Comparison of ENCODE assay signal across 12 mouse cellular contexts in the genomic region with DNA sequence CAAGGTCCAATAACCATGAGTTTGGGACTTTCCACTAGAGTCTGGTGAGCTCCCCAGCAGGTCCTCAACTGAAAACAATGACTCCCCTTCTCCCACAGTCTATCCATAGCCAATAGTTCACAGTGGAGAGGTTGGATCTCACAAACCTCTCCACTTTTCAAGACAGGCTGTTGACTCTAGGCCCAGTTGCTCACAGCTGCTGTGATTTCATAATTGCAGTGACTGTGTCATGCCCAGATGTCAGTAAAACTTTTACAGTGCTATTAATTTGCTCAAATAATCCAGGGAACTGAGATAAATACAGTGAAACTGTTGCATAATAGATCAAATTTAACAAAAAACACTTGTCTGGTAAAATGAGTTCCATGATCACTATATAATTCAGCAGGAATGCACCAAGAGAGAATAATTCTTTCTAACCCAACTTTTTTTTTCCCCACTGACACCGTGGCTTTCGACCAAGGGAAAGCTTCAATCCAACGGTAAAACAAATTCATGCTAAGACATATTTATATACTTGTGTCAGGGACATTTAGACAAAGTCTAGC. TPM values are rescaled to one million over a fixed set of nuclear protein-coding genes. Genes with fewer than 3 reads are reported as not detected.
DNase-seq lines count a peak whose midpoint lies in the region; ATAC-seq and TF ChIP-seq lines count a peak whose summit lies in the region.
"Had no signal": no experiment of that assay in that cellular context is flagged by ENCODE, and none has a peak within 500 bp of the region (broad histone marks: within the 10 kb centered on the region; RNA-seq: fewer than 3 reads in every experiment).

No protein-coding gene starts in this region.

- no peak for TF ChIP-seq CTCF in heart, adult 2 months (IDR thresholded peaks at IDR 0.05)

- TF ChIP-seq EP300 in heart, adult 2 months (IDR thresholded peaks at IDR 0.05; ENCODE audit: insufficient read depth, low read depth, low read length) = no peak

- TF ChIP-seq POLR2A in heart, adult 2 months (IDR thresholded peaks at IDR 0.05; ENCODE audit: insufficient read depth, low read depth, low read length) = no peak

- H3K4me1 ChIP-seq in heart, adult 2 months (ENCODE audit: control insufficient read depth, insufficient read depth, low read length) = peaks cover 8% of the 10 kb centered on the region
- peaks cover 17% of the 10 kb centered on the region for H3K4me1 ChIP-seq in heart, embryonic 12.5 days (replicated peaks)
- peaks cover 15% of the 10 kb centered on the region for H3K4me1 ChIP-seq in embryonic facial prominence, embryonic 15.5 days
- H3K4me1 ChIP-seq in heart, embryonic 13.5 days = peaks cover 17% of the 10 kb centered on the region
- H3K4me1 ChIP-seq in lung, embryonic 16.5 days (replicated peaks; ENCODE audit: control insufficient read depth, insufficient read depth, low read length) = peaks cover 22% of the 10 kb centered on the region
- H3K4me1 ChIP-seq in midbrain, embryonic 15.5 days = no peaks in the 10 kb centered on the region
- H3K4me1 ChIP-seq: forebrain, embryonic 13.5 days had no signal

- no peak overlapping the region for H3K27ac ChIP-seq in heart, adult 2 months
- no peak overlapping the region for H3K27ac ChIP-seq in heart, embryonic 12.5 days (ENCODE audit: poor library complexity, severe bottlenecking)
- H3K27ac ChIP-seq in embryonic facial prominence, embryonic 15.5 days (replicated peaks) = 0 out of 2 replicates have a peak overlapping the region, but pooled peaks have one; percentile 6
- H3K27ac ChIP-seq in heart, embryonic 13.5 days (replicated peaks) = 0 out of 2 replicates have a peak overlapping the region, but pooled peaks have one; percentile 20
- H3K27ac ChIP-seq in lung, embryonic 16.5 days (ENCODE audit: low read length) = peak overlapping the region; percentile 39; the same call in 1 of the 2 replicates
- H3K27ac ChIP-seq in midbrain, embryonic 15.5 days = no peak overlapping the region
- H3K27ac ChIP-seq: forebrain, embryonic 13.5 days; macrophage had no signal

- H3K9me3 ChIP-seq in heart, embryonic 12.5 days (replicated peaks) = no peaks in the 10 kb centered on the region
- no peaks in the 10 kb centered on the region for H3K9me3 ChIP-seq in embryonic facial prominence, embryonic 15.5 days (replicated peaks)
- H3K9me3 ChIP-seq in heart, embryonic 13.5 days = no peaks in the 10 kb centered on the region
- no peaks in the 10 kb centered on the region for H3K9me3 ChIP-seq in lung, embryonic 16.5 days (ENCODE audit: control insufficient read depth, low read length)
- H3K9me3 ChIP-seq in midbrain, embryonic 15.5 days = no peaks in the 10 kb centered on the region
- H3K9me3 ChIP-seq: forebrain, embryonic 13.5 days had no signal

- H3K36me3 ChIP-seq in heart, adult 2 months (ENCODE audit: control insufficient read depth, insufficient read depth, low read length) = peaks cover 2% of the 10 kb centered on the region; the same call in 1 of the 2 replicates
- no peaks in the 10 kb centered on the region for H3K36me3 ChIP-seq in heart, embryonic 12.5 days
- H3K36me3 ChIP-seq in embryonic facial prominence, embryonic 15.5 days = no peaks in the 10 kb centered on the region
- H3K36me3 ChIP-seq in heart, embryonic 13.5 days = no peaks in the 10 kb centered on the region
- no peaks in the 10 kb centered on the region for H3K36me3 ChIP-seq in lung, embryonic 16.5 days (ENCODE audit: control insufficient read depth, insufficient read depth, low read length)
- H3K36me3 ChIP-seq in midbrain, embryonic 15.5 days (replicated peaks) = no peaks in the 10 kb centered on the region

- intact Hi-C loops in heart, adult 2 months (cut with DNase I) = loop anchor here (1.0 kb wide), 1 partner anchor 50 kb away; a partner anchor contains a TSS

- ATAC-seq in heart, embryonic 12.5 days (ENCODE audit: insufficient number of reproducible peaks, low FRiP score) = no peak
- ATAC-seq in embryonic facial prominence, embryonic 15.5 days (ENCODE audit: insufficient number of reproducible peaks, low FRiP score, low TSS enrichment, low read depth) = no peak
- ATAC-seq in heart, embryonic 13.5 days (ENCODE audit: extremely low read depth, insufficient number of reproducible peaks, low FRiP score, low TSS enrichment) = no peak
- peak; percentile 71 for ATAC-seq in lung, embryonic 16.5 days (ENCODE audit: low read depth)
- ATAC-seq in midbrain, embryonic 15.5 days (replicated peaks) = no peak
- ATAC-seq: forebrain, embryonic 13.5 days had no signal

- H3K4me2 ChIP-seq in heart, embryonic 12.5 days = no peak overlapping the region
- H3K4me2 ChIP-seq in embryonic facial prominence, embryonic 15.5 days (replicated peaks) = no peak overlapping the region
- H3K4me2 ChIP-seq in heart, embryonic 13.5 days = no peak overlapping the region
- H3K4me2 ChIP-seq in lung, embryonic 16.5 days (ENCODE audit: low read depth, low read length) = no peak overlapping the region
- no peak overlapping the region for H3K4me2 ChIP-seq in midbrain, embryonic 15.5 days
- H3K4me2 ChIP-seq: forebrain, embryonic 13.5 days had no signal

- no peaks in the 10 kb centered on the region for H3K27me3 ChIP-seq in heart, adult 2 months (ENCODE audit: control insufficient read depth, insufficient read depth, low read length)
- H3K27me3 ChIP-seq in heart, embryonic 12.5 days (replicated peaks) = no peaks in the 10 kb centered on the region
- no peaks in the 10 kb centered on the region for H3K27me3 ChIP-seq in embryonic facial prominence, embryonic 15.5 days
- H3K27me3 ChIP-seq in heart, embryonic 13.5 days (replicated peaks) = no peaks in the 10 kb centered on the region
- no peaks in the 10 kb centered on the region for H3K27me3 ChIP-seq in lung, embryonic 16.5 days (ENCODE audit: control insufficient read depth, insufficient read depth, low read depth, low read length)
- no peaks in the 10 kb centered on the region for H3K27me3 ChIP-seq in midbrain, embryonic 15.5 days (replicated peaks)
- H3K27me3 ChIP-seq: CH12.LX; forebrain, embryonic 13.5 days had no signal

- WGBS in heart, adult 2 months = 61% methylated on average over 3 of the region's 3 CpGs
- whole genome bisulfite sequencing in heart, embryonic 12.5 days = 78% methylated on average over 3 of the region's 3 CpGs
- 45% methylated on average over 3 of the region's 3 CpGs for WGBS in embryonic facial prominence, embryonic 15.5 days
- WGBS in heart, embryonic 13.5 days = 71% methylated on average over 3 of the region's 3 CpGs
- WGBS in lung, embryonic 16.5 days = 32% methylated on average over 3 of the region's 3 CpGs
- whole genome bisulfite sequencing in midbrain, embryonic 15.5 days = 92% methylated on average over 3 of the region's 3 CpGs

- H3K4me3 ChIP-seq in heart, adult 2 months = no peak overlapping the region
- no peak overlapping the region for H3K4me3 ChIP-seq in heart, embryonic 12.5 days
- no peak overlapping the region for H3K4me3 ChIP-seq in embryonic facial prominence, embryonic 15.5 days (replicated peaks)
- no peak overlapping the region for H3K4me3 ChIP-seq in heart, embryonic 13.5 days
- H3K4me3 ChIP-seq in lung, embryonic 16.5 days (ENCODE audit: low read length) = no peak overlapping the region
- H3K4me3 ChIP-seq in midbrain, embryonic 15.5 days = no peak overlapping the region
- H3K4me3 ChIP-seq: forebrain, embryonic 13.5 days had no signal

- no peak overlapping the region for H3K9ac ChIP-seq in heart, adult 2 months (ENCODE audit: low read depth, low read length)
- H3K9ac ChIP-seq in heart, embryonic 12.5 days = no peak overlapping the region
- no peak overlapping the region for H3K9ac ChIP-seq in embryonic facial prominence, embryonic 15.5 days
- no peak overlapping the region for H3K9ac ChIP-seq in heart, embryonic 13.5 days
- H3K9ac ChIP-seq in lung, embryonic 16.5 days (ENCODE audit: low read length) = no peak overlapping the region
- H3K9ac ChIP-seq in midbrain, embryonic 15.5 days = no peak overlapping the region
- H3K9ac ChIP-seq: forebrain, embryonic 13.5 days had no signal

- DNase-seq in heart, adult 2 months = peak; percentile 59 to 60
- DNase-seq in B cell, adult 2 months = no peak
- no peak for DNase-seq in ovary, adult 18-20 months (ENCODE audit: low spot score)
- DNase-seq: right cerebral cortex, postnatal 14 days had no signal

- H3K79me2 ChIP-seq in heart, adult 2 months (replicated peaks; ENCODE audit: control insufficient read depth, insufficient read depth, low read length) = no peaks in the 10 kb centered on the region

RNA-seq across cellular contexts. Expression of a gene that starts 49.4 kb away (rescaled TPM):
- 1 to 10 TPM; 7.6 to 8.3 TPM for total RNA-seq in heart, adult 2 months (2021)
- polyA plus RNA-seq in heart, adult 2 months (2012; rRNA removed) = 8.0 and 15.4 TPM in 2 replicates
- 13.4 and 16.5 TPM in 2 replicates for polyA plus RNA-seq in heart, embryonic 12.5 days (2016; fragmentation: Nextera tagmentation; extraction: Ambion mirVana)
- 18.3 and 22.7 TPM in 2 replicates for polyA plus RNA-seq in embryonic facial prominence, embryonic 15.5 days (2015; fragmentation: Nextera tagmentation; extraction: Ambion mirVana)
- 11.1 and 13.6 TPM in 2 replicates for polyA plus RNA-seq in heart, embryonic 13.5 days (2015; fragmentation: Nextera tagmentation; extraction: Ambion mirVana)
- 25.9 and 26.3 TPM in 2 replicates for polyA plus RNA-seq in lung, embryonic 16.5 days (2015; fragmentation: Nextera tagmentation; extraction: Ambion mirVana)
- 8.7 and 11.4 TPM in 2 replicates for polyA plus RNA-seq in midbrain, embryonic 15.5 days (2015; fragmentation: Nextera tagmentation; extraction: Ambion mirVana)

Comparison
In these comparisons a context has a peak if more than half of its experiments do, and no peak if none do; other contexts are left out.
1. H3K27ac ChIP-seq: peak in embryonic facial prominence, embryonic 15.5 days (single experiment), heart, embryonic 13.5 days (single experiment) and lung, embryonic 16.5 days (single experiment); none in heart, adult 2 months (single experiment), heart, embryonic 12.5 days (single experiment) and midbrain, embryonic 15.5 days (single experiment).
2. DNase-seq: peak in heart, adult 2 months (2 of 2); none in B cell, adult 2 months (0 of 2) and ovary, adult 18-20 months (single experiment).